Mouse (Mus musculus): ENCODE results near the gene Tshz2. TPM values are rescaled to one million over a fixed set of nuclear protein-coding genes. Genes with fewer than 3 reads are reported as not detected.
A peak's percentile ranks its signal among the peaks of the same experiment; 100 is the strongest.

Tshz2 gene
- polyA plus RNA-seq, 1 experiment = 5.8 TPM

GRCm38 (mm10) chr2:169690054-169690453 lies 57.2 kb downstream of the Tshz2 start:
- DNase-seq (ENCODE audit: low read depth in 1 of 2, low spot score in 2 of 2) = no peak
- Histone ChIP-seq H3K27me3 (ENCODE audit: control insufficient read depth, insufficient read depth, low read length) (no peaks in the 10 kb centered on the region), H3K4me1 (ENCODE audit: control insufficient read depth, insufficient read depth, insufficient read length) (no peaks in the 10 kb centered on the region), H3K36me3 (ENCODE audit: control insufficient read depth, insufficient read depth, low read length) (no peaks in the 10 kb centered on the region), H3K4me3 (ENCODE audit: extremely low read depth, insufficient read depth, insufficient read length) (no peak overlapping the region), H3K27ac (ENCODE audit: insufficient read depth, low read length) (no peak overlapping the region)
- WGBS = 25% methylated on average over 2 of the region's 2 CpGs
- TF ChIP-seq CTCF (IDR thresholded peaks at IDR 0.05; ENCODE audit: extremely low read depth, insufficient read depth, insufficient read length, insufficient replicate concordance) (no peak), POLR2A (IDR thresholded peaks at IDR 0.05; ENCODE audit: low read depth, low read length) (no peak)

GRCm38 (mm10) chr2:169694494-169694893 lies 61.7 kb downstream of the Tshz2 start:
- TF ChIP-seq CTCF (IDR thresholded peaks at IDR 0.05; ENCODE audit: extremely low read depth, insufficient read depth, insufficient read length, insufficient replicate concordance) = no peak
- no peak for TF ChIP-seq POLR2A (IDR thresholded peaks at IDR 0.05; ENCODE audit: low read depth, low read length)
- no peak overlapping the region for H3K4me3 ChIP-seq (ENCODE audit: extremely low read depth, insufficient read depth, insufficient read length)
- no peak for DNase-seq (ENCODE audit: low read depth in 1 of 2, low spot score in 2 of 2)
- 92% methylated on average over 9 of the region's 9 CpGs for WGBS
- no peak overlapping the region for H3K27ac ChIP-seq (ENCODE audit: insufficient read depth, low read length)
- H3K27me3 ChIP-seq (ENCODE audit: control insufficient read depth, insufficient read depth, low read length) = no peaks in the 10 kb centered on the region
- H3K4me1 ChIP-seq (ENCODE audit: control insufficient read depth, insufficient read depth, insufficient read length) = no peaks in the 10 kb centered on the region
- H3K36me3 ChIP-seq (ENCODE audit: control insufficient read depth, insufficient read depth, low read length) = no peaks in the 10 kb centered on the region

GRCm38 (mm10) chr2:169695025-169695424 lies 62.2 kb downstream of the Tshz2 start:
- 41% methylated on average over 9 of the region's 9 CpGs for WGBS
- H3K4me1 ChIP-seq (ENCODE audit: control insufficient read depth, insufficient read depth, insufficient read length) = no peaks in the 10 kb centered on the region
- no peaks in the 10 kb centered on the region for H3K27me3 ChIP-seq (ENCODE audit: control insufficient read depth, insufficient read depth, low read length)
- no peaks in the 10 kb centered on the region for H3K36me3 ChIP-seq (ENCODE audit: control insufficient read depth, insufficient read depth, low read length)
- H3K4me3 ChIP-seq (ENCODE audit: extremely low read depth, insufficient read depth, insufficient read length) = no peak overlapping the region
- no peak for DNase-seq (ENCODE audit: low read depth in 1 of 2, low spot score in 2 of 2)
- no peak for TF ChIP-seq POLR2A (IDR thresholded peaks at IDR 0.05; ENCODE audit: low read depth, low read length)
- TF ChIP-seq CTCF (IDR thresholded peaks at IDR 0.05; ENCODE audit: extremely low read depth, insufficient read depth, insufficient read length, insufficient replicate concordance) = no peak
- H3K27ac ChIP-seq (ENCODE audit: insufficient read depth, low read length) = no peak overlapping the region

- Histone ChIP-seq H3K36me3 (ENCODE audit: control insufficient read depth, insufficient read depth, low read length) (no peaks in the 10 kb centered on the region), H3K4me3 (ENCODE audit: extremely low read depth, insufficient read depth, insufficient read length) (no peak overlapping the region), H3K27ac (ENCODE audit: insufficient read depth, low read length) (no peak overlapping the region), H3K4me1 (ENCODE audit: control insufficient read depth, insufficient read depth, insufficient read length) (no peaks in the 10 kb centered on the region), H3K27me3 (ENCODE audit: control insufficient read depth, insufficient read depth, low read length) (no peaks in the 10 kb centered on the region)
- no peak for DNase-seq (ENCODE audit: low read depth in 1 of 2, low spot score in 2 of 2)
- WGBS = 93% methylated on average over 5 of the region's 5 CpGs
- TF ChIP-seq CTCF (IDR thresholded peaks at IDR 0.05; ENCODE audit: extremely low read depth, insufficient read depth, insufficient read length, insufficient replicate concordance) (no peak), POLR2A (IDR thresholded peaks at IDR 0.05; ENCODE audit: low read depth, low read length) (no peak)
Measured at GRCm38 (mm10) chr2:169699141-169699540, 66.3 kb downstream of the Tshz2 start.

GRCm38 (mm10) chr2:169699862-169700511 lies 67.2 kb downstream of the Tshz2 start:
- Histone ChIP-seq H3K4me3 (ENCODE audit: extremely low read depth, insufficient read depth, insufficient read length) (no peak overlapping the region), H3K27me3 (ENCODE audit: control insufficient read depth, insufficient read depth, low read length) (no peaks in the 10 kb centered on the region), H3K4me1 (ENCODE audit: control insufficient read depth, insufficient read depth, insufficient read length) (no peaks in the 10 kb centered on the region), H3K36me3 (ENCODE audit: control insufficient read depth, insufficient read depth, low read length) (no peaks in the 10 kb centered on the region), H3K27ac (ENCODE audit: insufficient read depth, low read length) (peak overlapping the region; percentile 6; the same call in 1 of the 2 replicates)
- TF ChIP-seq POLR2A (IDR thresholded peaks at IDR 0.05; ENCODE audit: low read depth, low read length) (no peak), CTCF (IDR thresholded peaks at IDR 0.05; ENCODE audit: extremely low read depth, insufficient read depth, insufficient read length, insufficient replicate concordance) (no peak)
- 78% methylated on average over 7 of the region's 7 CpGs for WGBS
- no peak for DNase-seq (ENCODE audit: low read depth in 1 of 2, low spot score in 2 of 2)

GRCm38 (mm10) chr2:169702725-169703486 lies 70.1 kb downstream of the Tshz2 start:
- Histone ChIP-seq H3K4me1 (ENCODE audit: control insufficient read depth, insufficient read depth, insufficient read length) (no peaks in the 10 kb centered on the region), H3K27ac (ENCODE audit: insufficient read depth, low read length) (no peak overlapping the region), H3K4me3 (ENCODE audit: extremely low read depth, insufficient read depth, insufficient read length) (no peak overlapping the region), H3K36me3 (ENCODE audit: control insufficient read depth, insufficient read depth, low read length) (no peaks in the 10 kb centered on the region), H3K27me3 (ENCODE audit: control insufficient read depth, insufficient read depth, low read length) (no peaks in the 10 kb centered on the region)
- no peak for DNase-seq (ENCODE audit: low read depth in 1 of 2, low spot score in 2 of 2)
- WGBS = 38% methylated on average over 15 of the region's 15 CpGs
- no peak for TF ChIP-seq POLR2A (IDR thresholded peaks at IDR 0.05; ENCODE audit: low read depth, low read length)
- TF ChIP-seq CTCF (IDR thresholded peaks at IDR 0.05; ENCODE audit: extremely low read depth, insufficient read depth, insufficient read length, insufficient replicate concordance) = no peak

Data from spleen, adult 2 months (tissue).